Mouse (Mus musculus): ENCODE results near the gene Gstt3. TPM values are rescaled to one million over a fixed set of nuclear protein-coding genes. Genes with fewer than 3 reads are reported as not detected.

Gene Gstt3
- total and polyA plus RNA-seq, 3 experiments: 72.3 to 163 (median 109) TPM

DNA sequence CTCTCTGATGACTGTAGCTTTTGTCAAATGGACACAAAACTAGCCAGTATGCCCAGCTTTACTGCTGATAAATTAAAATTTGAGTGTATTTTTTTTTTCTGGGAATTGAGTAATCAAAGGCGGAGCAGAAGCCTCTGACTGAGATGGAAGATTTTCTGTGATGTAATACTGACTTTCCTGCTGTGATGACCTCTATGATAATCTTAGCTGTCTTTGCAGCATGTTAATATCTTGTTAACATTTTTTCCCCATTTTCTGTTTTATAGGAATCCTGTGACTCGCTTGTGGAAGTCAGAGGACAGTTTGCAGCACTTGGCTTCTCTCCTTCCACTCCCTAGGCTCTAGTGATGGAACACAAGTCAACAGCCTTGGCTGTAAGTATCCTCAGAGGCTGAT, 49.1 kb upstream of the Gstt3 start:
- no peak for TF ChIP-seq UBTF (IDR thresholded peaks at IDR 0.05; ENCODE audit: low read depth, low read length)
- no peak; the same call in 1 of the 2 replicates for TF ChIP-seq POLR2A (IDR thresholded peaks at IDR 0.05; ENCODE audit: low read depth, low read length)
- no peak for TF ChIP-seq TCF12 (IDR thresholded peaks at IDR 0.05; ENCODE audit: low read depth, low read length)
- TF ChIP-seq RAD21 (IDR thresholded peaks at IDR 0.05; ENCODE audit: low read depth, low read length): no peak
- H3K4me3 ChIP-seq (replicated peaks in 1 of 3; ENCODE audit: low read depth in 2 of 3, low read length in 2 of 3, poor library complexity in 1 of 3): no peak overlapping the region
- dilution Hi-C loops (cut with MboI; ENCODE audit: extremely low pct_ligation_motif_present, extremely low pct_unique_long_range_greater_than_20kb, low sequenced_read_pairs): no loop called here
- H3K27ac ChIP-seq (ENCODE audit: insufficient read depth, low read depth): no peak overlapping the region
- no peak overlapping the region for H3K4me2 ChIP-seq (ENCODE audit: insufficient read depth, low read depth, poor library complexity, severe bottlenecking)
- in situ Hi-C loops (cut with MboI; ENCODE audit: low pct_ligation_motif_present, low pct_unique_long_range_greater_than_20kb, low sequenced_read_pairs): loop anchor here (10.0 kb wide), 1 partner anchor 245 kb away; the partner anchor contains the start of gene Ggt5
- peaks cover 0 to 12% of the 10 kb centered on the region in 2 experiments for H3K36me3 ChIP-seq (replicated peaks in 1 of 2; ENCODE audit: control insufficient read depth in 1 of 2, insufficient read depth in 1 of 2, low read length in 1 of 2)
- DNase-seq (ENCODE audit: extremely low read depth): no peak
- H3K27me3 ChIP-seq (replicated peaks): no peaks in the 10 kb centered on the region
- no peak overlapping the region for H3K9ac ChIP-seq (ENCODE audit: insufficient read depth, low read depth)
- H3K9me3 ChIP-seq (replicated peaks; ENCODE audit: low read length): peaks cover 19% of the 10 kb centered on the region
- peaks cover 3 to 45% of the 10 kb centered on the region in 2 experiments; a peak in 2 of 4 replicates for H3K4me1 ChIP-seq (ENCODE audit: control insufficient read depth in 1 of 2, insufficient read depth in 2 of 2)
- no peaks in the 10 kb centered on the region for H3K79me2 ChIP-seq (replicated peaks; ENCODE audit: control insufficient read depth, extremely low read depth, insufficient read depth, poor library complexity, severe bottlenecking)

DNA sequence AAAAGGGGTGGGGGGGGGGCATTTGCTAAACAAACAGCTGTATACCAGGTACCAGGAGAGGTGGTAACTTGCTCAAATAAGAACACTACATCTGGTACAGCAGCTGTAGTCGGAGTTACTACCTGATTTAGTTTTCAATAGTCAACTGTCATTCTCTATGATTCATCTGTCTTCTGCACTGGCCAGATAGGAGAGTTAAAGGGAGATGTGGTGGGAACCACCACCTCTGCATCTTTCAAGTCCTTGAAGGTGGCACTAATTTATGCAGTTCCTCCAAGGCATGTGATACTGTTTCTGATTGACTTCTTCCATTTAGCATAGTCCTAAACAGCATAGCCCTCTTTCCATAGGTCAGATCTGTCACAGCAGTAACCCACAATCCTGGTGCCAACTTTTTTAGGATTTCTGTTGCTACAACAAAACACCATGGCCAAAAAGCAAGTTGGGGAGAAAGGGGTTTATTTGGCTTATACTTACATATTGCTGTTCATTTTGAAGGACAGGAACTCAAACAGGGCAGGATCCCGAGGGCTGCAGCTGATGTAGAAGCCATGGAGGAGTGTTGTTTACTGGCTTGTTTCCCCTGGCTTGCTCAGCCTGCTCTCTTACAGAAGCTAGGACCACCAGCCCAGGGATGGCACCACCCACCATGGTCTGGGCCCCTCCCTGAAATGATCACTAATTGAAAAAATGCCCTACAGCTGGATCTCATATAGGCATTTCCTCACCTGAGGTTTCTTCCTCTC, 48.5 kb upstream of the Gstt3 start:
- H3K9ac ChIP-seq (ENCODE audit: insufficient read depth, low read depth): no peak overlapping the region
- H3K4me3 ChIP-seq (replicated peaks in 1 of 3; ENCODE audit: low read depth in 2 of 3, low read length in 2 of 3, poor library complexity in 1 of 3): no peak overlapping the region
- H3K79me2 ChIP-seq (replicated peaks; ENCODE audit: control insufficient read depth, extremely low read depth, insufficient read depth, poor library complexity, severe bottlenecking): no peaks in the 10 kb centered on the region
- dilution Hi-C loops (cut with MboI; ENCODE audit: extremely low pct_ligation_motif_present, extremely low pct_unique_long_range_greater_than_20kb, low sequenced_read_pairs): no loop called here
- TF ChIP-seq POLR2A (IDR thresholded peaks at IDR 0.05; ENCODE audit: low read depth, low read length) (peak; percentile 66), ETS1 (conservative IDR thresholded peaks at IDR 0.05; ENCODE audit: low read depth, low read length) (0 out of 2 replicates have a peak, but pooled peaks have one; percentile 6), TCF12 (IDR thresholded peaks at IDR 0.05; ENCODE audit: low read depth, low read length) (no peak), MEF2A (IDR thresholded peaks at IDR 0.05; ENCODE audit: borderline replicate concordance, low read depth, low read length) (no peak), CTCF (conservative IDR thresholded peaks at IDR 0.05 in 1 of 2, IDR thresholded peaks at IDR 0.05 in 1 of 2; ENCODE audit: low read depth in 2 of 2, low read length in 2 of 2) (no peak), SIN3A (IDR thresholded peaks at IDR 0.05; ENCODE audit: low read length) (peak; percentile 38; the same call in 1 of the 2 replicates), KAT2A (IDR thresholded peaks at IDR 0.05; ENCODE audit: insufficient replicate concordance, low read length) (no peak), RAD21 (IDR thresholded peaks at IDR 0.05; ENCODE audit: low read depth, low read length) (no peak), EP300 (IDR thresholded peaks at IDR 0.05; ENCODE audit: low read length) (peak; percentile 40; the same call in 1 of the 2 replicates), BHLHE40 (IDR thresholded peaks at IDR 0.05; ENCODE audit: low read depth, low read length) (0 out of 2 replicates have a peak, but pooled peaks have one; percentile 13), MYC (IDR thresholded peaks at IDR 0.05; ENCODE audit: low read depth, low read length) (0 out of 2 replicates have a peak, but pooled peaks have one; percentile 20), TBP (conservative IDR thresholded peaks at IDR 0.05; ENCODE audit: low read depth, low read length) (peak; percentile 93), CHD2 (IDR thresholded peaks at IDR 0.05; ENCODE audit: low read length) (peak; percentile 41; the same call in 1 of the 2 replicates), POLR2AphosphoS2 (IDR thresholded peaks at IDR 0.05; ENCODE audit: low read depth, low read length) (peak; percentile 70; the same call in 1 of the 2 replicates), ZMIZ1 (IDR thresholded peaks at IDR 0.05; ENCODE audit: low read depth, low read length) (peak; percentile 61; the same call in 1 of the 2 replicates)
- peaks cover 0 to 12% of the 10 kb centered on the region in 2 experiments for H3K36me3 ChIP-seq (replicated peaks in 1 of 2; ENCODE audit: control insufficient read depth in 1 of 2, insufficient read depth in 1 of 2, low read length in 1 of 2)
- H3K9me3 ChIP-seq (replicated peaks; ENCODE audit: low read length): peaks cover 24% of the 10 kb centered on the region
- DNase-seq (ENCODE audit: extremely low read depth): peak; percentile 42
- H3K27ac ChIP-seq (ENCODE audit: insufficient read depth, low read depth): peak overlapping the region; percentile 38
- H3K27me3 ChIP-seq (replicated peaks): no peaks in the 10 kb centered on the region
- peaks cover 3 to 50% of the 10 kb centered on the region in 2 experiments; a peak in 2 of 4 replicates for H3K4me1 ChIP-seq (ENCODE audit: control insufficient read depth in 1 of 2, insufficient read depth in 2 of 2)
- no peak overlapping the region for H3K4me2 ChIP-seq (ENCODE audit: insufficient read depth, low read depth, poor library complexity, severe bottlenecking)
- in situ Hi-C loops (cut with MboI; ENCODE audit: low pct_ligation_motif_present, low pct_unique_long_range_greater_than_20kb, low sequenced_read_pairs): loop anchor here (5.0 to 10.0 kb wide), 2 partner anchors 47 to 245 kb away; partner anchors contain the start of genes Ggt5, Gm20441 and Gstt3
